Mouse (Mus musculus): ENCODE measurements around the gene Fbln2.
"Not testable (repeated sequence)": the region's sequence is repeated elsewhere in the genome, so short reads cannot be mapped to it uniquely, and the experiment has no call there.

Fbln2 gene

GRCm38 (mm10) chr6:91212155-91212554 is at the start of gene Fbln2:
Fbln2 (plus strand) TSS chr6:91212455.
- not testable (repeated sequence) for DNase-seq (ENCODE audit: low spot score)

- no peak for DNase-seq (ENCODE audit: low spot score)
Observed at GRCm38 (mm10) chr6:91163195-91163911, 48.9 kb upstream of the Fbln2 start.

- DNase-seq (ENCODE audit: low spot score): no peak
Observed at GRCm38 (mm10) chr6:91164584-91164983, 47.7 kb upstream of the Fbln2 start.

- peak; percentile 80 for DNase-seq (ENCODE audit: low spot score)
Observed at GRCm38 (mm10) chr6:91165210-91165609, 47.0 kb upstream of the Fbln2 start.

GRCm38 (mm10) chr6:91167828-91168227 is 44.4 kb upstream of the Fbln2 start:
- DNase-seq (ENCODE audit: low spot score): no peak

GRCm38 (mm10) chr6:91169129-91169528 is 43.1 kb upstream of the Fbln2 start:
- DNase-seq (ENCODE audit: low spot score): no peak

GRCm38 (mm10) chr6:91171396-91171895 is 40.8 kb upstream of the Fbln2 start:
- no peak for DNase-seq (ENCODE audit: low spot score)

- no peak for DNase-seq (ENCODE audit: low spot score)
Observed at GRCm38 (mm10) chr6:91172381-91172780, 39.9 kb upstream of the Fbln2 start.

- no peak for DNase-seq (ENCODE audit: low spot score)
Observed at GRCm38 (mm10) chr6:91173221-91173880, 38.9 kb upstream of the Fbln2 start.

- no peak for DNase-seq (ENCODE audit: low spot score)
Observed at GRCm38 (mm10) chr6:91174211-91174610, 38.0 kb upstream of the Fbln2 start.

- DNase-seq (ENCODE audit: low spot score): no peak
Observed at GRCm38 (mm10) chr6:91180767-91181171, 31.5 kb upstream of the Fbln2 start.

- DNase-seq (ENCODE audit: low spot score): no peak
Observed at GRCm38 (mm10) chr6:91181320-91181719, 30.9 kb upstream of the Fbln2 start.

GRCm38 (mm10) chr6:91182075-91182490 is 30.2 kb upstream of the Fbln2 start:
- DNase-seq (ENCODE audit: low spot score): no peak

- no peak for DNase-seq (ENCODE audit: low spot score)
Observed at GRCm38 (mm10) chr6:91183041-91183440, 29.2 kb upstream of the Fbln2 start.

- no peak for DNase-seq (ENCODE audit: low spot score)
Observed at GRCm38 (mm10) chr6:91183980-91184379, 28.3 kb upstream of the Fbln2 start.

- no peak for DNase-seq (ENCODE audit: low spot score)
Observed at GRCm38 (mm10) chr6:91184776-91185175, 27.5 kb upstream of the Fbln2 start.

- no peak for DNase-seq (ENCODE audit: low spot score)
Observed at GRCm38 (mm10) chr6:91185502-91185901, 26.8 kb upstream of the Fbln2 start.

- no peak for DNase-seq (ENCODE audit: low spot score)
Observed at GRCm38 (mm10) chr6:91186161-91186931, 25.9 kb upstream of the Fbln2 start.

GRCm38 (mm10) chr6:91186934-91187333 is 25.3 kb upstream of the Fbln2 start:
- DNase-seq (ENCODE audit: low spot score): no peak

GRCm38 (mm10) chr6:91187871-91188270 is 24.4 kb upstream of the Fbln2 start:
- DNase-seq (ENCODE audit: low spot score): no peak

GRCm38 (mm10) chr6:91189971-91190370 is 22.3 kb upstream of the Fbln2 start:
- no peak for DNase-seq (ENCODE audit: low spot score)

GRCm38 (mm10) chr6:91191465-91191864 is 20.8 kb upstream of the Fbln2 start:
- no peak for DNase-seq (ENCODE audit: low spot score)

- DNase-seq (ENCODE audit: low spot score): no peak
Observed at GRCm38 (mm10) chr6:91192421-91192820, 19.8 kb upstream of the Fbln2 start.
